Mouse (Mus musculus) mouse trophoblast stem cell (cell line): ENCODE data around the gene Crkl.

ENCODE experiments used
- in situ Hi-C, 2 experiments: fragments of 300-500 bp; cut with MseI, MboI; formaldehyde crosslinking; loops; 2 replicates in 1 of 2; 3 replicates in 1 of 2; pipeline ENCODE4 v1.15.1; 2025

Gene Crkl

GRCm38 (mm10) chr16:17528276-17528675 lies 76.5 kb downstream of the Crkl start:
- in situ Hi-C loops, result no loop called here

- in situ Hi-C loops, result no loop called here
These were observed 78.3 kb downstream of the Crkl start for GRCm38 (mm10) chr16:17529981-17530586.

GRCm38 (mm10) chr16:17530640-17531288 lies 79.0 kb downstream of the Crkl start, which contains the start of gene Thap7:
Gene Thap7, minus strand, starts transcription at chr16:17531136.
- in situ Hi-C loops, result no loop called here

GRCm38 (mm10) chr16:17532271-17532670 lies 80.5 kb downstream of the Crkl start:
- in situ Hi-C loops, result no loop called here

GRCm38 (mm10) chr16:17532676-17533329 lies 81.0 kb downstream of the Crkl start:
- in situ Hi-C loops, result no loop called here

- in situ Hi-C loops, result loop anchor here in 1 of 2 experiments (5.0 kb wide), 1 partner anchor 49 kb away; the partner anchor contains the start of gene Aifm3
These were observed 84.8 kb downstream of the Crkl start for GRCm38 (mm10) chr16:17536584-17536983.
